8 mouse cellular contexts compared by ENCODE assay signal in genomic region chr13:49186798-49187287, GRCm38 (mm10). TPM values are rescaled to one million over a fixed set of nuclear protein-coding genes. Genes with fewer than 3 reads are reported as not detected.
DNase-seq lines count a peak whose midpoint lies in the region; ATAC-seq lines count a peak whose summit lies in the region.

No protein-coding gene starts in this region.

- peak; percentile 0; the same call in 1 of the 2 replicates for ATAC-seq in heart, embryonic 15.5 days (replicated peaks; ENCODE audit: insufficient number of reproducible peaks, insufficient read depth, low FRiP score, low read depth)
- peak; percentile 14 for ATAC-seq in forebrain, embryonic 16.5 days
- ATAC-seq in liver, embryonic 16.5 days (ENCODE audit: low read depth), result no peak

- intact Hi-C loops in heart, postnatal 14 days (cut with DNase I), result no loop called here

- WGBS in heart, embryonic 15.5 days, result 18% methylated on average over 11 of the region's 11 CpGs
- WGBS in forebrain, embryonic 16.5 days, result 12% methylated on average over 11 of the region's 11 CpGs
- 18% methylated on average over 11 of the region's 11 CpGs for WGBS in liver, embryonic 16.5 days (ENCODE audit: insufficient replicate concordance)

- no peaks in the 10 kb centered on the region for H3K36me3 ChIP-seq in heart, embryonic 15.5 days
- no peaks in the 10 kb centered on the region for H3K36me3 ChIP-seq in forebrain, embryonic 16.5 days (ENCODE audit: control insufficient read depth, insufficient read depth)
- H3K36me3 ChIP-seq in liver, embryonic 16.5 days (ENCODE audit: control insufficient read depth, insufficient read depth), result no peaks in the 10 kb centered on the region

- peak overlapping the region; percentile 91 for H3K4me3 ChIP-seq in heart, embryonic 15.5 days
- H3K4me3 ChIP-seq in forebrain, embryonic 16.5 days (replicated peaks; ENCODE audit: low read length), result peak overlapping the region; percentile 65
- peak overlapping the region; percentile 80 for H3K4me3 ChIP-seq in liver, embryonic 16.5 days (ENCODE audit: low read depth, low read length)

- H3K9ac ChIP-seq in heart, embryonic 15.5 days, result peak overlapping the region; percentile 46
- H3K9ac ChIP-seq in forebrain, embryonic 16.5 days (replicated peaks; ENCODE audit: low read depth, low read length), result peak overlapping the region; percentile 58
- H3K9ac ChIP-seq in liver, embryonic 16.5 days (ENCODE audit: low read depth, low read length), result peak overlapping the region; percentile 62

- H3K27ac ChIP-seq in heart, embryonic 15.5 days, result peak overlapping the region; percentile 92
- no peak overlapping the region for H3K27ac ChIP-seq in forebrain, embryonic 16.5 days (ENCODE audit: low read length)
- peak overlapping the region; percentile 55 for H3K27ac ChIP-seq in liver, embryonic 16.5 days (ENCODE audit: low read length)

- no peaks in the 10 kb centered on the region for H3K9me3 ChIP-seq in heart, embryonic 15.5 days (replicated peaks)
- H3K9me3 ChIP-seq in forebrain, embryonic 16.5 days (ENCODE audit: control insufficient read depth, low read length), result no peaks in the 10 kb centered on the region
- H3K9me3 ChIP-seq in liver, embryonic 16.5 days (replicated peaks; ENCODE audit: control insufficient read depth, low read length), result no peaks in the 10 kb centered on the region

- H3K27me3 ChIP-seq in heart, embryonic 15.5 days, result no peaks in the 10 kb centered on the region
- no peaks in the 10 kb centered on the region for H3K27me3 ChIP-seq in forebrain, embryonic 16.5 days (replicated peaks; ENCODE audit: control insufficient read depth, insufficient read depth, low read length)
- H3K27me3 ChIP-seq in liver, embryonic 16.5 days (ENCODE audit: control insufficient read depth, insufficient read depth, low read depth, low read length), result no peaks in the 10 kb centered on the region

- H3K4me1 ChIP-seq in heart, embryonic 15.5 days (replicated peaks), result peaks cover 69% of the 10 kb centered on the region
- H3K4me1 ChIP-seq in forebrain, embryonic 16.5 days (replicated peaks; ENCODE audit: control insufficient read depth, insufficient read depth, low read length), result peaks cover 20% of the 10 kb centered on the region
- H3K4me1 ChIP-seq in liver, embryonic 16.5 days (ENCODE audit: control insufficient read depth, low read depth, low read length), result peaks cover 41% of the 10 kb centered on the region

- DNase-seq in heart, postnatal 14 days, result no peak
- peak; percentile 64 for DNase-seq in MEL-GATA-1-ER (ENCODE audit: extremely low read depth, low read depth)
- no peak for DNase-seq in frontal cortex, postnatal 10 days (ENCODE audit: low spot score in 2 of 2)
- no peak for DNase-seq in thymus, postnatal 25 days
- no peak for DNase-seq in spleen, postnatal 10 days (ENCODE audit: low spot score in 2 of 2)

- H3K4me2 ChIP-seq in heart, embryonic 15.5 days, result peak overlapping the region; percentile 99; the same call in 1 of the 2 replicates
- peak overlapping the region; percentile 89 for H3K4me2 ChIP-seq in forebrain, embryonic 16.5 days (ENCODE audit: low read length)
- peak overlapping the region; percentile 99 for H3K4me2 ChIP-seq in liver, embryonic 16.5 days (ENCODE audit: low read depth, low read length)

RNA-seq across cellular contexts. Expression of gene Ninj1, which starts 0.4 kb away (rescaled TPM):
- 70.2 and 75.7 TPM in 2 replicates for polyA plus RNA-seq in heart, embryonic 15.5 days (2015; fragmentation: Nextera tagmentation; extraction: Ambion mirVana)
- total RNA-seq in heart, postnatal 14 days (2021), result 100 to 1,000 TPM in 1 of 2 experiments, 10 to 100 TPM in 1; 99.0 to 112 TPM
- polyA plus RNA-seq in forebrain, embryonic 16.5 days (2015; fragmentation: Nextera tagmentation; extraction: Ambion mirVana), result 21.3 and 23.1 TPM in 2 replicates
- polyA plus RNA-seq in liver, embryonic 16.5 days (2015; fragmentation: Nextera tagmentation; extraction: Ambion mirVana), result 54.3 and 58.0 TPM in 2 replicates

RNA-seq across cellular contexts. Expression of gene Card19, which starts 29.0 kb away (rescaled TPM):
- polyA plus RNA-seq in heart, embryonic 15.5 days (2015; fragmentation: Nextera tagmentation; extraction: Ambion mirVana), result 121 and 126 TPM in 2 replicates
- total RNA-seq in heart, postnatal 14 days (2021), result 100 to 1,000 TPM; 131 to 138 TPM
- 20.6 and 21.4 TPM in 2 replicates for polyA plus RNA-seq in forebrain, embryonic 16.5 days (2015; fragmentation: Nextera tagmentation; extraction: Ambion mirVana)
- 16.4 and 18.2 TPM in 2 replicates for polyA plus RNA-seq in liver, embryonic 16.5 days (2015; fragmentation: Nextera tagmentation; extraction: Ambion mirVana)

RNA-seq across cellular contexts. Expression of gene Wnk2, which starts 39.0 kb away (rescaled TPM):
- 1.4 and 2.0 TPM in 2 replicates for polyA plus RNA-seq in heart, embryonic 15.5 days (2015; fragmentation: Nextera tagmentation; extraction: Ambion mirVana)
- 10 to 100 TPM; 40.3 to 60.0 TPM for total RNA-seq in heart, postnatal 14 days (2021)
- 16.0 and 21.3 TPM in 2 replicates for polyA plus RNA-seq in forebrain, embryonic 16.5 days (2015; fragmentation: Nextera tagmentation; extraction: Ambion mirVana)
- 0.08 and 0.15 TPM in 2 replicates for polyA plus RNA-seq in liver, embryonic 16.5 days (2015; fragmentation: Nextera tagmentation; extraction: Ambion mirVana)
